Mouse (Mus musculus) adrenal gland, postnatal 4 days (tissue): ENCODE results near the gene Vmn1r85. TPM values are rescaled to one million over a fixed set of nuclear protein-coding genes. Genes with fewer than 3 reads are reported as not detected.

Source experiments
- DNase-seq, 2 experiments: peaks; one replicate each; pipeline ENCODE4 v3.0.0; 2021 to 2022; ENCODE audit warnings: low spot score in 2 of 2, mixed read lengths in 2 of 2
- total RNA-seq, 2 experiments: library from RNA; stranded (reverse); gene quantifications; 2 replicates each; pipeline ENCODE4 v1.2.3; 2021

The Vmn1r85 gene
- total RNA-seq, 2 experiments from 2014 or later: not detected

- no peak for DNase-seq
Measured at GRCm38 (mm10) chr7:13038621-13039169, 56.3 kb downstream of the Vmn1r85 start.

- DNase-seq: peak; percentile 95 to 99
Measured at GRCm38 (mm10) chr7:13037901-13038555, 56.9 kb downstream of the Vmn1r85 start, which contains the start of gene Ube2m. Gene Ube2m, minus strand, starts transcription at chr7:13038275.

- no peak for DNase-seq
Measured at GRCm38 (mm10) chr7:13037366-13037765, 57.6 kb downstream of the Vmn1r85 start.

- DNase-seq: no peak
Measured at GRCm38 (mm10) chr7:13036806-13037205, 58.2 kb downstream of the Vmn1r85 start.

GRCm38 (mm10) chr7:13035211-13035855 lies 59.6 kb downstream of the Vmn1r85 start:
- no peak for DNase-seq

GRCm38 (mm10) chr7:13034148-13034977 lies 60.6 kb downstream of the Vmn1r85 start, which contains the start of gene Chmp2a:
Gene Chmp2a, minus strand, starts transcription at chr7:13034807.
- DNase-seq: peak; percentile 89 to 94

GRCm38 (mm10) chr7:13033451-13034147 lies 61.4 kb downstream of the Vmn1r85 start:
- DNase-seq: no peak

Other genes with a start within 250 kb of the Vmn1r85 start
- gene Zfp128, start 214.0 kb downstream of the Vmn1r85 start, total RNA-seq: 1 to 10 TPM; 5.3 to 5.7 TPM
- 10 to 100 TPM; 11.3 to 12.4 TPM for gene Zscan22, start 197.4 kb downstream of the Vmn1r85 start, total RNA-seq
- gene Rps5, start 172.9 kb downstream of the Vmn1r85 start, total RNA-seq: 1,000 to 10,000 TPM; 1,322 to 1,347 TPM
- gene Rnf225, start 167.8 kb downstream of the Vmn1r85 start, total RNA-seq: under 1 TPM; 0.59 to 0.64 TPM
- 10 to 100 TPM; 12.7 to 13.5 TPM for gene Zfp324, start 129.3 kb downstream of the Vmn1r85 start, total RNA-seq
- 10 to 100 TPM in 1 of 2 experiments, 1 to 10 TPM in 1; 9.2 to 11.3 TPM for gene Zfp446, start 117.3 kb downstream of the Vmn1r85 start, total RNA-seq
- gene Slc27a5, start 97.0 kb downstream of the Vmn1r85 start, total RNA-seq: 10 to 100 TPM in 1 of 2 experiments, under 1 TPM in 1; 0.70 to 16.3 TPM
- 100 to 1,000 TPM; 392 to 400 TPM for gene Trim28, start 96.1 kb downstream of the Vmn1r85 start, total RNA-seq
- gene Zbtb45, start 85.1 kb downstream of the Vmn1r85 start, total RNA-seq: 10 to 100 TPM; 18.4 to 18.5 TPM
- gene Chmp2a, start 60.4 kb downstream of the Vmn1r85 start, total RNA-seq: 100 to 1,000 TPM; 181 to 189 TPM
- gene Ube2m, start 56.9 kb downstream of the Vmn1r85 start, total RNA-seq: 100 to 1,000 TPM; 168 to 181 TPM
- gene Mzf1, start 40.4 kb downstream of the Vmn1r85 start, total RNA-seq: 1 to 10 TPM; 5.5 to 6.0 TPM
- gene Vmn1r86, start 24.7 kb upstream of the Vmn1r85 start, total RNA-seq: not detected
- not detected for gene Vmn1r87, start 45.0 kb upstream of the Vmn1r85 start, total RNA-seq
- under 1 TPM; 0.08 to 0.14 TPM for gene Vmn1r88, start 64.4 kb upstream of the Vmn1r85 start, total RNA-seq
- not detected for gene Vmn1r89, start 117.8 kb upstream of the Vmn1r85 start, total RNA-seq
- gene Lig1, start 182.1 kb upstream of the Vmn1r85 start, total RNA-seq: 10 to 100 TPM; 51.5 to 60.6 TPM
- gene Zswim9, start 183.5 kb upstream of the Vmn1r85 start, total RNA-seq: 10 to 100 TPM; 12.2 to 12.5 TPM
- gene Pla2g4c, start 229.5 kb upstream of the Vmn1r85 start, total RNA-seq: 1 to 10 TPM in 1 of 2 experiments, under 1 TPM in 1; 0.42 to 1.1 TPM